Mouse (Mus musculus): ENCODE measurements around the gene Zc3h7a. TPM values are rescaled to one million over a fixed set of nuclear protein-coding genes. Genes with fewer than 3 reads are reported as not detected.
"Not testable (repeated sequence)": the region's sequence is repeated elsewhere in the genome, so short reads cannot be mapped to it uniquely, and the experiment has no call there.

Gene Zc3h7a
- polyA plus RNA-seq, 1 experiment from 2014 or later: 74.0 TPM

GRCm38 (mm10) chr16:11164695-11165255 is 11.4 kb downstream of the Zc3h7a start:
- H3K27me3 ChIP-seq (ENCODE audit: control insufficient read depth, insufficient read depth, low read length): no peaks in the 10 kb centered on the region
- no peaks in the 10 kb centered on the region; the same call in 1 of the 2 replicates for H3K4me1 ChIP-seq (replicated peaks; ENCODE audit: control insufficient read depth, insufficient read depth, low read length)
- no peak overlapping the region for H3K4me2 ChIP-seq (replicated peaks)
- H3K36me3 ChIP-seq (replicated peaks; ENCODE audit: control insufficient read depth, insufficient read depth): peaks cover 26% of the 10 kb centered on the region
- no peak overlapping the region for H3K4me3 ChIP-seq (replicated peaks; ENCODE audit: low read length)
- DNase-seq (ENCODE audit: low spot score) (no peak), ATAC-seq (ENCODE audit: low FRiP score) (no peak)
- no peak overlapping the region for H3K27ac ChIP-seq
- no peaks in the 10 kb centered on the region for H3K9me3 ChIP-seq (ENCODE audit: control insufficient read depth, low read length)
- H3K9ac ChIP-seq: no peak overlapping the region
- 75% methylated on average over 3 of the region's 3 CpGs for WGBS

GRCm38 (mm10) chr16:11157721-11158120 is 18.5 kb downstream of the Zc3h7a start:
- H3K9ac ChIP-seq; H3K9me3 ChIP-seq (ENCODE audit: control insufficient read depth, low read length); H3K4me3 ChIP-seq (replicated peaks; ENCODE audit: low read length); H3K4me1 ChIP-seq (replicated peaks; ENCODE audit: control insufficient read depth, insufficient read depth, low read length); H3K27ac ChIP-seq; H3K27me3 ChIP-seq (ENCODE audit: control insufficient read depth, insufficient read depth, low read length); H3K4me2 ChIP-seq (replicated peaks); DNase-seq (ENCODE audit: low spot score); ATAC-seq (ENCODE audit: low FRiP score): not testable (repeated sequence)
- peaks cover 90% of the 10 kb centered on the region for H3K36me3 ChIP-seq (replicated peaks; ENCODE audit: control insufficient read depth, insufficient read depth)
- WGBS: 47% methylated on average over 1 of the region's 3 CpGs

DNA sequence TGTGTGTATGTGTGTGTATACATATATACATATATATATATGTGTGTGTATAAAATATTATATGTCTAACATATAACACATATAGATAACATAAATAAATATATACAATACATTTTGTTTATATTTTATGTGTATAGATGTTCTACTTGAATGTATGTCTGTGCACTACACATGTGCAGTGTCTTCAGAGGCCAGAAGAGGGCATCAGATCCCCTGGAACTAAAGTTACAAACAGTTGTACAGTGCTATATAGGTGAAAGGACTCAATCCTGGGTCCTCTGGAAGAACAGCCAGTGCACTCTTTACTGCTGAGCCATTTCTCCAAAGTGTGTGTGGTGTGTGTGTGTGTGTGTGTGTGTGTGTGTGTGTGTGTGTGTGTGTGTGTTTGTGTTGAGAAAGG is 21.7 kb downstream of the Zc3h7a start:
- peaks cover 91% of the 10 kb centered on the region for H3K36me3 ChIP-seq (replicated peaks; ENCODE audit: control insufficient read depth, insufficient read depth)
- H3K4me3 ChIP-seq (replicated peaks; ENCODE audit: low read length): no peak overlapping the region
- no peak overlapping the region for H3K27ac ChIP-seq
- ATAC-seq (ENCODE audit: low FRiP score) (no peak), DNase-seq (ENCODE audit: low spot score) (no peak)
- no peaks in the 10 kb centered on the region for H3K4me1 ChIP-seq (replicated peaks; ENCODE audit: control insufficient read depth, insufficient read depth, low read length)
- no peak overlapping the region for H3K4me2 ChIP-seq (replicated peaks)
- H3K9ac ChIP-seq: no peak overlapping the region
- no peaks in the 10 kb centered on the region for H3K27me3 ChIP-seq (ENCODE audit: control insufficient read depth, insufficient read depth, low read length)
- no peaks in the 10 kb centered on the region for H3K9me3 ChIP-seq (ENCODE audit: control insufficient read depth, low read length)

DNA sequence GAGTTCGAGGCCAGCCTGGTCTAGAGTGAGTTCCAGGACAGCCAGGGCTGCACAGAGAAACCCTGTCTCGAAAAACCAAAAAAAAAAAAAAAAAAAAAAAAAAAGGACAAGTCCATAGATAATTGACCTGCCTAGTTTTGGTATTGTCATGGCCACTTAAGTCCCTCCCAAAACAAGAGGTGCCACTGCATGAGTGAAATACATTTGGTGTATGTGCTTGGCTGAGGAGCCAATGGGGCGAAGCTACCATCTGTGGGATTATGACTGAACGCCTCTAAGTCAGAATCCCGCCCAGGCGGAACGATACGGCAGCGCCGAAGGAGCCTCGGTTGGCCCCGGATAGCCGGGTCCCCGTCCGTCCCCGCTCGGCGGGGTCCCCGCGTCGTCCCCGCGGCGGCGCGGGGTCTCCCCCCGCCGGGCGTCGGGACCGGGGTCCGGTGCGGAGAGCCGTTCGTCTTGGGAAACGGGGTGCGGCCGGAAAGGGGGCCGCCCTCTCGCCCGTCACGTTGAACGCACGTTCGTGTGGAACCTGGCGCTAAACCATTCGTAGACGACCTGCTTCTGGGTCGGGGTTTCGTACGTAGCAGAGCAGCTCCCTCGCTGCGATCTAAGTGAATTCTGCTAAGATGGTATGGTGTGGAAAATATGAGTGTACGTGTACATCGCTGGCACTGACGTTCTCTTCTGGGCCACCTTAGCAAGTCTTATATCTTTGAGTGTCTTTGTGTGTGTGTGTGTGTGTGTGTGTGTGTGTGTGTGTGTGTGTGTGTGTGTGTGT is 32.3 kb downstream of the Zc3h7a start:
- ATAC-seq (ENCODE audit: low FRiP score): not testable (repeated sequence)
- 24% methylated on average over 55 of the region's 56 CpGs for WGBS

GRCm38 (mm10) chr16:11134348-11135344 is 41.5 kb downstream of the Zc3h7a start, which contains the start of gene Txndc11:
Gene Txndc11 (minus strand): TSS chr16:11134650.
- no peaks in the 10 kb centered on the region for H3K9me3 ChIP-seq (ENCODE audit: control insufficient read depth, low read length)
- peaks cover 32% of the 10 kb centered on the region for H3K36me3 ChIP-seq (replicated peaks; ENCODE audit: control insufficient read depth, insufficient read depth)
- peak within 1 kb of the TSS; percentile 71 for H3K4me2 ChIP-seq (replicated peaks)
- under 1% methylated on average over 67 of the region's 80 CpGs for WGBS
- peak; percentile 100 for ATAC-seq (ENCODE audit: low FRiP score)
- H3K4me1 ChIP-seq (replicated peaks; ENCODE audit: control insufficient read depth, insufficient read depth, low read length): peaks cover 27% of the 10 kb centered on the region
- no peaks in the 10 kb centered on the region for H3K27me3 ChIP-seq (ENCODE audit: control insufficient read depth, insufficient read depth, low read length)
- H3K4me3 ChIP-seq (replicated peaks; ENCODE audit: low read length): peak within 1 kb of the TSS; percentile 72
- H3K9ac ChIP-seq: peak within 1 kb of the TSS; percentile 82
- peak; percentile 99 for DNase-seq (ENCODE audit: low spot score)
- H3K27ac ChIP-seq: peak within 1 kb of the TSS; percentile 92

More for the DNA sequence above, 32.3 kb downstream of the Zc3h7a start:
- H3K4me1 ChIP-seq (replicated peaks; ENCODE audit: control insufficient read depth, insufficient read depth, low read length); H3K4me3 ChIP-seq (replicated peaks; ENCODE audit: low read length); H3K27ac ChIP-seq; H3K9me3 ChIP-seq (ENCODE audit: control insufficient read depth, low read length); H3K4me2 ChIP-seq (replicated peaks); DNase-seq (ENCODE audit: low spot score); H3K27me3 ChIP-seq (ENCODE audit: control insufficient read depth, insufficient read depth, low read length); H3K9ac ChIP-seq: not testable (repeated sequence)
- peaks cover 85% of the 10 kb centered on the region for H3K36me3 ChIP-seq (replicated peaks; ENCODE audit: control insufficient read depth, insufficient read depth)

DNA sequence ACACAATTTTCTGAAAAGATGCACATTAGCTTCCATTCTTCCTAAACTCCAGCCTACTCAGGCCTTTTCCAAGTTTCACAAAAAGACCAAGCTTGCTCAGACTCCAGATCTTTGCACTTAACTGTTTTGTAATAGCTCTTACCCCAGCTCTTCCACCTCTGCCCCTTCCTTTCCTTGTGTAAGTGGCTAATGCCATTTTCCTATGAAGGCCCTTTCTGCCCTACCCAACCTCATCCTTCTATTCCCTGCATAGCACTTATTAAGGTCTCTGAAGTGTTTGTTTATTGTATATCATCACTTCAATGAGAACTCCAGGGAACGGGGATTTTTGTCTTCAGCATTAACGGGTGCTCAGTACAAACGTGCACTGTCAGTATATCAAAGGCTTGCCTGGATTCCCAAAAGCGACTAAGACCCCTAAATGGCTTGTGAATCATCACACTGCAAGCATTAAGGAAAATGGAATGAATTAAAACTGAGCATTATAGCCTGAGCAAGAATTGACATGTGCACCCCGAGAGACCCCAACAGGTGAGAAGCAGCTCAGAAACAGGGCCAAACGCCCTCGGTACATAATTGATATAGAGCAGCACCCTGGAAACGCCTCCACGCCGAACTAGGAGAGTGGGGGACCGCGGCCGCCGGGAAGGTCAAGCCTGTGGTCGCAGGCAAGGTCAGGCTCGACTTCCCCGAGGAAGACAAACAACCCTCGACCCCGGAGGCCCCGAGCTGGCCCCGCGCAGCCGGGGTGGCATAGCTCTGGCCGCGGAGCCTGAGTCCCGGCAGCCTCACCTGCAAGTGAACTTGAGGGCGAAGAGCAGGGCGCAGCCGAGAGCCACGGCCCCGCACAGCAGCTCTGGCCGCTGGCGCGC is 42.5 kb downstream of the Zc3h7a start:
- ATAC-seq (ENCODE audit: low FRiP score): 0 out of 2 replicates have a peak, but pooled peaks have one; percentile 0

DNA sequence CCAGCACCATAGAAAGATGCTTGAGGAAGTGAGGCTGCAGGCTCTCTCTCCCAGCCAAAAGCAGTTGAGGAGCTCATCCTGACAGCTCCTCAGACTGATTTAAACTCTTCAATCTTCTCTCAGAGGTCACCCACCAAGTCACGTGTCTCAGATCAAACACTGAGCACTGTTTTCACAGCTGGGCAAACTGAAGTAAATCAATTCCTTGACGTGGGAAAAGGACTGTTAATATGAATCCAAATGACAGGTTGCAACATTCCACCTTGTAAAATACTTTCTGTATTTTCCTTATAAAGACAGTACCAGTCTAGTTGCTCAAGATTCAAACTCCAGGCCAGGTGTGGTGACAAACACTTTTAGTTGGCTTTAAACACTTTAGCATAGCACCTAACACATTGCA is 43.4 kb downstream of the Zc3h7a start:
- Histone ChIP-seq H3K4me1 (replicated peaks; ENCODE audit: control insufficient read depth, insufficient read depth, low read length) (peaks cover 27% of the 10 kb centered on the region), H3K9me3 (ENCODE audit: control insufficient read depth, low read length) (no peaks in the 10 kb centered on the region), H3K9ac (peak overlapping the region; percentile 82), H3K4me2 (replicated peaks) (peak overlapping the region; percentile 52), H3K4me3 (replicated peaks; ENCODE audit: low read length) (peak overlapping the region; percentile 72), H3K36me3 (replicated peaks; ENCODE audit: control insufficient read depth, insufficient read depth) (peaks cover 28% of the 10 kb centered on the region), H3K27ac (no peak overlapping the region), H3K27me3 (ENCODE audit: control insufficient read depth, insufficient read depth, low read length) (no peaks in the 10 kb centered on the region)
- DNase-seq (ENCODE audit: low spot score) (no peak), ATAC-seq (ENCODE audit: low FRiP score) (no peak)
- 22% methylated on average over 2 of the region's 2 CpGs for WGBS

More for the DNA sequence above, 42.5 kb downstream of the Zc3h7a start:
- H3K9ac ChIP-seq: peak overlapping the region; percentile 82
- peak overlapping the region; percentile 84 for H3K27ac ChIP-seq
- peak overlapping the region; percentile 52 for H3K4me2 ChIP-seq (replicated peaks)
- H3K4me1 ChIP-seq (replicated peaks; ENCODE audit: control insufficient read depth, insufficient read depth, low read length): peaks cover 27% of the 10 kb centered on the region
- H3K9me3 ChIP-seq (ENCODE audit: control insufficient read depth, low read length): no peaks in the 10 kb centered on the region
- H3K4me3 ChIP-seq (replicated peaks; ENCODE audit: low read length): peak overlapping the region; percentile 72
- no peak for DNase-seq (ENCODE audit: low spot score)
- H3K27me3 ChIP-seq (ENCODE audit: control insufficient read depth, insufficient read depth, low read length): no peaks in the 10 kb centered on the region
- under 1% methylated on average over 31 of the region's 34 CpGs for WGBS
- peaks cover 24% of the 10 kb centered on the region for H3K36me3 ChIP-seq (replicated peaks; ENCODE audit: control insufficient read depth, insufficient read depth)

- 95% methylated on average over 11 of the region's 11 CpGs for WGBS
Measured at GRCm38 (mm10) chr16:11128301-11128700, 47.9 kb downstream of the Zc3h7a start.

More at GRCm38 (mm10) chr16:11128301-11128700, 47.9 kb downstream of the Zc3h7a start:
- DNase-seq (ENCODE audit: low spot score) (no peak), ATAC-seq (ENCODE audit: low FRiP score) (no peak)
- peaks cover 25% of the 10 kb centered on the region for H3K36me3 ChIP-seq (replicated peaks; ENCODE audit: control insufficient read depth, insufficient read depth)
- H3K4me1 ChIP-seq (replicated peaks; ENCODE audit: control insufficient read depth, insufficient read depth, low read length): peaks cover 18% of the 10 kb centered on the region
- H3K4me3 ChIP-seq (replicated peaks; ENCODE audit: low read length): no peak overlapping the region
- no peaks in the 10 kb centered on the region for H3K9me3 ChIP-seq (ENCODE audit: control insufficient read depth, low read length)
- H3K9ac ChIP-seq: no peak overlapping the region
- no peaks in the 10 kb centered on the region for H3K27me3 ChIP-seq (ENCODE audit: control insufficient read depth, insufficient read depth, low read length)
- H3K4me2 ChIP-seq (replicated peaks): no peak overlapping the region
- no peak overlapping the region for H3K27ac ChIP-seq
